Mouse (Mus musculus) stomach, postnatal 0 days (tissue): ENCODE measurements around the gene Cxcl2. TPM values are rescaled to one million over a fixed set of nuclear protein-coding genes. Genes with fewer than 3 reads are reported as not detected.

Source experiments
- ATAC-seq: fragments of 200-750 bp; cut with Nextera tagmentation; 2 replicates; pipeline ENCODE4 v1.8.0; 2017; ENCODE audit not compliant: low FRiP score, low TSS enrichment
- DNase-seq: peaks from one replicate; pipeline ENCODE4 v3.0.0-alpha.2; 2016; ENCODE audit warnings: low spot score
- H3K27ac ChIP-seq: fragments of 300-500 bp; sonication (generic); replicated peaks from 2 replicates; pipeline ENCODE4 v1.5.1; 2014; ENCODE audit warnings: mild to moderate bottlenecking, control low read depth
- H3K27me3 ChIP-seq: fragments of 300-500 bp; sonication (generic); 2 replicates; pipeline ENCODE4 v1.6.1; 2014; ENCODE audit warnings: low read length; ENCODE audit not compliant: control insufficient read depth, insufficient read depth
- H3K36me3 ChIP-seq: fragments of 300-500 bp; sonication (generic); 2 replicates; pipeline ENCODE4 v1.6.1; 2014; ENCODE audit warnings: low read length, mixed read lengths; ENCODE audit not compliant: control insufficient read depth, insufficient read depth
- H3K4me1 ChIP-seq: fragments of 300-500 bp; sonication (generic); replicated peaks from 2 replicates; pipeline ENCODE4 v1.6.1; 2014; ENCODE audit warnings: antibody characterized with exemption; ENCODE audit not compliant: control insufficient read depth, insufficient read depth
- H3K4me2 ChIP-seq: fragments of 300-500 bp; sonication (generic); replicated peaks from 2 replicates; pipeline ENCODE4 v1.6.1; 2014; ENCODE audit warnings: low read depth, mild to moderate bottlenecking, control low read depth, moderate library complexity
- H3K4me3 ChIP-seq: fragments of 300-500 bp; sonication (generic); 2 replicates; pipeline ENCODE4 v1.5.1; 2014; ENCODE audit warnings: low read depth, low read length, control low read depth
- H3K9ac ChIP-seq: fragments of 300-500 bp; sonication (generic); 2 replicates; pipeline ENCODE4 v1.6.1; 2014; ENCODE audit warnings: mild to moderate bottlenecking, low read length, control low read depth, mixed read lengths
- H3K9me3 ChIP-seq: fragments of 300-500 bp; sonication (generic); 2 replicates; pipeline ENCODE4 v1.6.1; 2016; ENCODE audit warnings: low read length; ENCODE audit not compliant: control insufficient read depth
- CTCF ChIP-seq: IDR thresholded peaks from 2 replicates; pipeline ENCODE4 v1.5.1; 2016; ENCODE audit warnings: antibody characterized with exemption, low read depth, mild to moderate bottlenecking, moderate library complexity
- EP300 ChIP-seq: optimal IDR thresholded peaks from 2 replicates; pipeline ENCODE3; 2016; ENCODE audit warnings: antibody characterized with exemption
- WGBS: fragments of 180-500 bp; shearing (Covaris S2); extraction: QIAGEN DNeasy Blood & Tissue Kit; methylation state at CpG from one replicate; pipeline ENCODE4 v1.1.7; 2014; 5-methylcytosine and 5-hydroxymethylcytosine counted together
- polyA plus RNA-seq: library from polyadenylated mRNA; unstranded; fragments of >200 nt; fragmentation: Nextera tagmentation; extraction: Ambion mirVana; gene quantifications from 2 replicates; pipeline ENCODE4 v1.2.1, GENCODE M21; 2015

Cxcl2 gene
- polyA plus RNA-seq, 1 experiment from 2014 or later, result 0.16 TPM

- WGBS, result 77% methylated on average over 5 of the region's 5 CpGs
- Histone ChIP-seq H3K4me1 (no peaks in the 10 kb centered on the region), H3K4me3 (no peak overlapping the region), H3K27ac (no peak overlapping the region), H3K27me3 (no peaks in the 10 kb centered on the region), H3K9me3 (no peaks in the 10 kb centered on the region), H3K4me2 (no peak overlapping the region), H3K36me3 (no peaks in the 10 kb centered on the region), H3K9ac (no peak overlapping the region)
- ATAC-seq (no peak), DNase-seq (no peak)
- TF ChIP-seq CTCF, result no peak
- no peak for TF ChIP-seq EP300
These were observed 15.0 kb upstream of the Cxcl2 start for GRCm38 (mm10) chr5:90888661-90889060.

GRCm38 (mm10) chr5:90890519-90891463 is 12.9 kb upstream of the Cxcl2 start, which contains the start of gene Cxcl1:
Gene Cxcl1 (plus strand): TSS chr5:90891241.
- TF ChIP-seq CTCF, result peak; percentile 62
- no peak for TF ChIP-seq EP300
- Histone ChIP-seq H3K27ac (no peak within 1 kb of the TSS), H3K9me3 (no peaks in the 10 kb centered on the region), H3K4me3 (peak within 1 kb of the TSS; percentile 47), H3K4me1 (no peaks in the 10 kb centered on the region), H3K4me2 (peak within 1 kb of the TSS; percentile 73), H3K27me3 (no peaks in the 10 kb centered on the region), H3K36me3 (no peaks in the 10 kb centered on the region), H3K9ac (peak within 1 kb of the TSS; percentile 56)
- 9% methylated on average over 30 of the region's 30 CpGs for WGBS
- ATAC-seq (peak; percentile 87), DNase-seq (peak; percentile 64)

GRCm38 (mm10) chr5:90891464-90891813 is 12.2 kb upstream of the Cxcl2 start:
- H3K36me3 ChIP-seq, result no peaks in the 10 kb centered on the region
- H3K9ac ChIP-seq, result peak overlapping the region; percentile 56
- H3K4me2 ChIP-seq, result peak overlapping the region; percentile 73
- no peaks in the 10 kb centered on the region for H3K4me1 ChIP-seq
- no peak for DNase-seq
- peak overlapping the region; percentile 47 for H3K4me3 ChIP-seq
- 24% methylated on average over 10 of the region's 10 CpGs for WGBS
- no peaks in the 10 kb centered on the region for H3K27me3 ChIP-seq
- H3K27ac ChIP-seq, result no peak overlapping the region
- no peaks in the 10 kb centered on the region for H3K9me3 ChIP-seq
- no peak; the same call in 1 of the 2 replicates for ATAC-seq
- no peak; the same call in 1 of the 2 replicates for TF ChIP-seq CTCF
- no peak for TF ChIP-seq EP300

GRCm38 (mm10) chr5:90894231-90894630 is 9.4 kb upstream of the Cxcl2 start:
- 76% methylated on average over 8 of the region's 8 CpGs for WGBS
- ATAC-seq, result no peak
- TF ChIP-seq EP300 (no peak), CTCF (no peak)

GRCm38 (mm10) chr5:90897429-90897828 is 6.2 kb upstream of the Cxcl2 start:
- H3K27me3 ChIP-seq, result no peaks in the 10 kb centered on the region
- no peak overlapping the region for H3K27ac ChIP-seq
- WGBS, result 67% methylated on average over 3 of the region's 3 CpGs
- H3K9ac ChIP-seq, result no peak overlapping the region
- no peak for DNase-seq
- H3K4me3 ChIP-seq, result no peak overlapping the region
- no peaks in the 10 kb centered on the region for H3K36me3 ChIP-seq
- H3K4me1 ChIP-seq, result no peaks in the 10 kb centered on the region; the same call in 1 of the 2 replicates
- no peaks in the 10 kb centered on the region for H3K9me3 ChIP-seq
- ATAC-seq, result no peak
- TF ChIP-seq EP300 (no peak), CTCF (no peak)
- no peak overlapping the region for H3K4me2 ChIP-seq

More at GRCm38 (mm10) chr5:90894231-90894630, 9.4 kb upstream of the Cxcl2 start:
- Histone ChIP-seq H3K27me3 (no peaks in the 10 kb centered on the region), H3K9ac (no peak overlapping the region), H3K9me3 (no peaks in the 10 kb centered on the region), H3K36me3 (no peaks in the 10 kb centered on the region), H3K4me3 (no peak overlapping the region), H3K4me2 (no peak overlapping the region), H3K27ac (no peak overlapping the region), H3K4me1 (no peaks in the 10 kb centered on the region)
- DNase-seq, result no peak

- no peak for ATAC-seq
- peaks cover 3% of the 10 kb centered on the region; the same call in 1 of the 2 replicates for H3K4me1 ChIP-seq
- no peak for TF ChIP-seq CTCF
- TF ChIP-seq EP300, result no peak
- no peak for DNase-seq
- H3K4me3 ChIP-seq, result no peak overlapping the region
- no peak overlapping the region for H3K27ac ChIP-seq
- no peaks in the 10 kb centered on the region; the same call in 1 of the 2 replicates for H3K27me3 ChIP-seq
- no peaks in the 10 kb centered on the region for H3K36me3 ChIP-seq
- H3K9me3 ChIP-seq, result no peaks in the 10 kb centered on the region
- WGBS, result 69% methylated on average over 5 of the region's 5 CpGs
- H3K9ac ChIP-seq, result no peak overlapping the region
- no peak overlapping the region for H3K4me2 ChIP-seq
These were observed 4.4 kb upstream of the Cxcl2 start for GRCm38 (mm10) chr5:90899308-90899707.
